In the genomic region with DNA sequence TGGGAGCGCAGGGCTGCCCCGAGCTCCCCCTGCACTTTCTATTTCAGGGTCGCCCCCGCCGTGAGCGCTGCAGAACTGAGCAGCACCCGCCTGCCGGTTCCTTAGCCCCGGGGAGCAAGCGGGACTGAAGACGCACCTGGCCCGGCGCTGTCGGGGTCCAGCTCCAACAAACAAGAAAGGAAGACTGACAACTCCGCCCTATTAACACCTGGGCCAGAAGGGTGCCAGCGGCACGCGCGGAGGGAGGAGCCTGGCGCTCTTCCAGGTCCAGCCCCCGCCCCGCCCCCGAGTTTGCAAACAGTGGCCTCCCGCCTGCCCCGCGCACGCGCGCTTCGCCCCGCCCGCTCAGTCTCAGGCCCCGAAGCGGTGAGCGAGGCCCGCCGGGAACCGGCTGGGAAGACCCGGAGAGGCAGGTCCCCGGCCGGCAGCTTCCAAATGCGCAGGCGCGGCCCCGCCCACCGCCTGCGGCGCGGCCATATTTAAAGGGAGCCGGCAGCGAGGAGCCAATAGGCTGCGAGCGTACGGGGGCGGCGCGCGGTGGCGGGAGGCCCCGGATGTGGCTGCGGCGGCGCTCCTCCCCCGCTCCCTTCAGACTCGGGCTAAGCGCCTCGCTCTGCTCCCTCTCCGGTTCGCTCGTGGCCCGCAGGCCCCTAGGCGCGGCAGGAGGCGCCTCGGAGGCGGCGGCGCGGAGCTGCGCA, we compare ENCODE assay signal across 8 mouse cellular contexts. TPM values are rescaled to one million over a fixed set of nuclear protein-coding genes. Genes with fewer than 3 reads are reported as not detected.
A peak's percentile ranks its signal among the peaks of the same experiment; 100 is the strongest.
DNase-seq lines count a peak whose midpoint lies in the region; ATAC-seq lines count a peak whose summit lies in the region.

A gene (plus strand): TSS at position 587 of the 698 bp plus-strand sequence.

- under 1% methylated on average over 62 of the region's 80 CpGs for WGBS in forebrain, embryonic 11.5 days
- 0% methylated on average over 72 of the region's 80 CpGs for WGBS in heart, embryonic 16.5 days
- 1% methylated on average over 80 of the region's 80 CpGs for WGBS in liver, embryonic 15.5 days (ENCODE audit: insufficient replicate concordance)
- WGBS in neural tube, embryonic 12.5 days, result under 1% methylated on average over 65 of the region's 80 CpGs

- DNase-seq in CD8-positive naive resting alpha-beta T cell, adult 2 months (ENCODE audit: low read depth in 2 of 2, low spot score in 2 of 2), result peak; percentile 98 to 99
- peak; percentile 95 for DNase-seq in c-Kit-positive CD71-negative TER-119-negative erythroid progenitor cells, embryonic 14.5 days (ENCODE audit: low read depth)
- DNase-seq in forebrain, embryonic 11.5 days (ENCODE audit: low spot score), result peak; percentile 100
- DNase-seq in kidney, postnatal 36 days, result peak; percentile 98 to 99
- peak; percentile 89 for DNase-seq in telencephalon, adult 2 months (ENCODE audit: low read depth, low spot score)

- peak; percentile 95 for ATAC-seq in forebrain, embryonic 11.5 days (replicated peaks; ENCODE audit: low FRiP score)
- ATAC-seq in heart, embryonic 16.5 days (replicated peaks; ENCODE audit: extremely low read depth, insufficient read depth, low FRiP score), result peak; percentile 89
- peak; percentile 95 for ATAC-seq in liver, embryonic 15.5 days (ENCODE audit: insufficient read depth)
- ATAC-seq in neural tube, embryonic 12.5 days (ENCODE audit: low FRiP score, low read depth), result peak; percentile 93

- peaks cover 10% of the 10 kb centered on the region for H3K36me3 ChIP-seq in forebrain, embryonic 11.5 days (ENCODE audit: control insufficient read depth, insufficient read depth, low read length)
- H3K36me3 ChIP-seq in heart, embryonic 16.5 days (ENCODE audit: control insufficient read depth, insufficient read depth), result peaks cover 9% of the 10 kb centered on the region
- H3K36me3 ChIP-seq in liver, embryonic 15.5 days (replicated peaks), result peaks cover 19% of the 10 kb centered on the region
- peaks cover 21% of the 10 kb centered on the region for H3K36me3 ChIP-seq in neural tube, embryonic 12.5 days

- H3K4me1 ChIP-seq in forebrain, embryonic 11.5 days (replicated peaks; ENCODE audit: control insufficient read depth, insufficient read depth, low read length), result peaks cover 19% of the 10 kb centered on the region
- H3K4me1 ChIP-seq in heart, embryonic 16.5 days (ENCODE audit: control insufficient read depth, insufficient read depth, low read length), result peaks cover 33% of the 10 kb centered on the region
- H3K4me1 ChIP-seq in liver, embryonic 15.5 days (replicated peaks), result peaks cover 40% of the 10 kb centered on the region
- peaks cover 36% of the 10 kb centered on the region for H3K4me1 ChIP-seq in neural tube, embryonic 12.5 days

- H3K27me3 ChIP-seq in forebrain, embryonic 11.5 days (ENCODE audit: control insufficient read depth, insufficient read depth, low read length), result peaks cover 15% of the 10 kb centered on the region; the same call in 1 of the 2 replicates
- H3K27me3 ChIP-seq in heart, embryonic 16.5 days (ENCODE audit: control insufficient read depth, insufficient read depth, low read length), result no peaks in the 10 kb centered on the region
- peaks cover 40% of the 10 kb centered on the region for H3K27me3 ChIP-seq in liver, embryonic 15.5 days
- H3K27me3 ChIP-seq in neural tube, embryonic 12.5 days (replicated peaks), result peaks cover 30% of the 10 kb centered on the region

- H3K4me2 ChIP-seq in forebrain, embryonic 11.5 days (ENCODE audit: low read depth, low read length, severe bottlenecking), result peak within 1 kb of the TSS; percentile 92
- peak within 1 kb of the TSS; percentile 92 for H3K4me2 ChIP-seq in heart, embryonic 16.5 days (ENCODE audit: low read depth, low read length)
- peak within 1 kb of the TSS; percentile 99 for H3K4me2 ChIP-seq in liver, embryonic 15.5 days
- peak within 1 kb of the TSS; percentile 88 for H3K4me2 ChIP-seq in neural tube, embryonic 12.5 days (replicated peaks)

- peak within 1 kb of the TSS; percentile 90 for H3K9ac ChIP-seq in forebrain, embryonic 11.5 days (ENCODE audit: low read length)
- H3K9ac ChIP-seq in heart, embryonic 16.5 days (ENCODE audit: low read length), result peak within 1 kb of the TSS; percentile 90
- H3K9ac ChIP-seq in liver, embryonic 15.5 days, result peak within 1 kb of the TSS; percentile 86
- peak within 1 kb of the TSS; percentile 99 for H3K9ac ChIP-seq in neural tube, embryonic 12.5 days

- peak within 1 kb of the TSS; percentile 87 for H3K27ac ChIP-seq in forebrain, embryonic 11.5 days (ENCODE audit: low read depth, low read length)
- peak within 1 kb of the TSS; percentile 92 for H3K27ac ChIP-seq in heart, embryonic 16.5 days (ENCODE audit: low read length)
- H3K27ac ChIP-seq in liver, embryonic 15.5 days (replicated peaks), result peak within 1 kb of the TSS; percentile 96
- peak within 1 kb of the TSS; percentile 87 for H3K27ac ChIP-seq in neural tube, embryonic 12.5 days

- no peaks in the 10 kb centered on the region for H3K9me3 ChIP-seq in forebrain, embryonic 11.5 days (ENCODE audit: control insufficient read depth, low read length)
- no peaks in the 10 kb centered on the region for H3K9me3 ChIP-seq in heart, embryonic 16.5 days (replicated peaks; ENCODE audit: control insufficient read depth, low read length)
- no peaks in the 10 kb centered on the region for H3K9me3 ChIP-seq in liver, embryonic 15.5 days (replicated peaks)
- H3K9me3 ChIP-seq in neural tube, embryonic 12.5 days, result no peaks in the 10 kb centered on the region

- peak within 1 kb of the TSS; percentile 84 for H3K4me3 ChIP-seq in forebrain, embryonic 11.5 days (ENCODE audit: low read depth, low read length)
- H3K4me3 ChIP-seq in heart, embryonic 16.5 days (ENCODE audit: low read length), result peak within 1 kb of the TSS; percentile 91
- peak within 1 kb of the TSS; percentile 93 for H3K4me3 ChIP-seq in liver, embryonic 15.5 days (replicated peaks)
- H3K4me3 ChIP-seq in neural tube, embryonic 12.5 days, result peak within 1 kb of the TSS; percentile 99

RNA-seq across cellular contexts. Expression of the gene that starts here (rescaled TPM):
- 7.5 and 8.9 TPM in 2 replicates for polyA plus RNA-seq in forebrain, embryonic 11.5 days (2014; fragmentation: Nextera tagmentation; extraction: Ambion mirVana)
- polyA plus RNA-seq in heart, embryonic 16.5 days (2015; fragmentation: Nextera tagmentation; extraction: Ambion mirVana), result 4.5 and 6.7 TPM in 2 replicates
- 1.3 TPM in 2 replicates for polyA plus RNA-seq in liver, embryonic 15.5 days (2015; fragmentation: Nextera tagmentation; extraction: Ambion mirVana)
- polyA plus RNA-seq in neural tube, embryonic 12.5 days (2016; fragmentation: Nextera tagmentation; extraction: Ambion mirVana), result 15.9 and 23.5 TPM in 2 replicates

Comparison
In these comparisons a context has a peak if more than half of its experiments do, and no peak if none do; other contexts are left out.
1. Peak in every context shown above with its lines: DNase-seq, ATAC-seq, H3K4me3 ChIP-seq and H3K27ac ChIP-seq.